Mouse (Mus musculus): ENCODE results near the gene Tinf2. TPM values are rescaled to one million over a fixed set of nuclear protein-coding genes. Genes with fewer than 3 reads are reported as not detected.

Tinf2 gene
- polyA plus RNA-seq, 1 experiment from 2014 or later, result 28.0 TPM

DNA sequence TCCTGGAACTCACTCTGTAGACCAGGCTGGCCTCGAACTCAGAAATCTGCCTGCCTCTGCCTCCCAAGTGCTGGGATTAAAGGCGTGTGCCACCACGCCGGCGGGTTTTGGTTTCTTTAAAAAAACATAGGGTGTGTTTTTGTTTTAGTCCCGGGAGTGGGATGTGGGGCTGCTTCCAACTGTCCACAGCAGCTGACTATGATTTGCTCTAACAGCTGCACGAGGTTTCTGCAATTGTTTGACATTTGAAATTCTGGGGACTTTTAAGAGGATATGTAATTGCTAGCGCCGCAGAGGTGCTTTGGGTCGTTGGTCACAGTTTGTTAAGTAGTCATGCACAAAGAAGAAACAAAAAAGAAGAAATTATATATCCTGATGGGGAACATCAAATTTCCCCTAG lies 7.8 kb upstream of the Tinf2 start:
- H3K36me3 ChIP-seq, result no peaks in the 10 kb centered on the region
- H3K27ac ChIP-seq, result no peak overlapping the region
- H3K9ac ChIP-seq, result no peak overlapping the region
- H3K9me3 ChIP-seq, result no peaks in the 10 kb centered on the region
- H3K4me2 ChIP-seq, result no peak overlapping the region
- no peak for ATAC-seq (ENCODE audit: low FRiP score)
- H3K4me1 ChIP-seq (replicated peaks), result no peaks in the 10 kb centered on the region
- no peak overlapping the region for H3K4me3 ChIP-seq
- WGBS, result 79% methylated on average over 10 of the region's 10 CpGs
- H3K27me3 ChIP-seq, result peaks cover 4% of the 10 kb centered on the region; the same call in 1 of the 2 replicates

- Histone ChIP-seq H3K4me3 (peak overlapping the region; percentile 73), H3K27ac (0 out of 2 replicates have a peak overlapping the region, but pooled peaks have one; percentile 74), H3K36me3 (peaks cover 31% of the 10 kb centered on the region), H3K27me3 (peaks cover 4% of the 10 kb centered on the region; the same call in 1 of the 2 replicates), H3K9ac (peak overlapping the region; percentile 63), H3K9me3 (no peaks in the 10 kb centered on the region), H3K4me1 (replicated peaks) (peaks cover 13% of the 10 kb centered on the region), H3K4me2 (peak overlapping the region; percentile 78)
- 16% methylated on average over 3 of the region's 3 CpGs for WGBS
- no peak; the same call in 1 of the 2 replicates for ATAC-seq (ENCODE audit: low FRiP score)
These were observed 486 bp upstream of the Tinf2 start for GRCm38 (mm10) chr14:55682118-55682493.

DNA sequence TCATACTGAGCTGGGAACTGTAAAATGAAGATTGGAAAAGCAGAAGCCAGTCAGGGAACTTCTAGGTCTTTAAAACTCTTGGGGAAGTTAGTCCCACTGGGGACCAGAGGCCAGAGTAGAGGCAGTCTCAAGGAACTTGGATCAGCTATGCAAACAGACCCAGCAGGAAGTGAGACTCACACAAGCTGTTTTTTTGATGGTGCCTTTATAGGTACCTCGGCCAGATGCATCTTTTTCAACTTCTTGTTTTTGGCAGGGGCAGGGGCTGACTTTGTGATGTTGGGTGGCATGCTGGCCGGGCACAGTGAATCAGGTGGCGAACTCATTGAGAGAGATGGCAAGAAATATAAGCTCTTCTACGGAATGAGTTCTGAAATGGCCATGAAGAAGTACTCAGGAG lies 4.0 kb downstream of the Tinf2 start:
- H3K27ac ChIP-seq, result no peak overlapping the region
- WGBS, result 86% methylated on average over 4 of the region's 4 CpGs
- peaks cover 17% of the 10 kb centered on the region for H3K4me1 ChIP-seq (replicated peaks)
- no peaks in the 10 kb centered on the region for H3K9me3 ChIP-seq
- no peak overlapping the region for H3K9ac ChIP-seq
- ATAC-seq (ENCODE audit: low FRiP score), result no peak
- H3K36me3 ChIP-seq, result peaks cover 50% of the 10 kb centered on the region
- H3K4me3 ChIP-seq, result no peak overlapping the region
- no peaks in the 10 kb centered on the region for H3K27me3 ChIP-seq
- no peak overlapping the region for H3K4me2 ChIP-seq

- peak overlapping the region; percentile 93 for H3K27ac ChIP-seq
- H3K27me3 ChIP-seq, result no peaks in the 10 kb centered on the region
- peak overlapping the region; percentile 70 for H3K9ac ChIP-seq
- H3K4me1 ChIP-seq (replicated peaks), result peaks cover 37% of the 10 kb centered on the region
- 87% methylated on average over 7 of the region's 7 CpGs for WGBS
- no peak for ATAC-seq (ENCODE audit: low FRiP score)
- peaks cover 33% of the 10 kb centered on the region for H3K36me3 ChIP-seq
- H3K9me3 ChIP-seq, result no peaks in the 10 kb centered on the region
- H3K4me2 ChIP-seq, result peak overlapping the region; percentile 97
- peak overlapping the region; percentile 62 for H3K4me3 ChIP-seq
These were observed 8.9 kb downstream of the Tinf2 start for GRCm38 (mm10) chr14:55672741-55673060.

DNA sequence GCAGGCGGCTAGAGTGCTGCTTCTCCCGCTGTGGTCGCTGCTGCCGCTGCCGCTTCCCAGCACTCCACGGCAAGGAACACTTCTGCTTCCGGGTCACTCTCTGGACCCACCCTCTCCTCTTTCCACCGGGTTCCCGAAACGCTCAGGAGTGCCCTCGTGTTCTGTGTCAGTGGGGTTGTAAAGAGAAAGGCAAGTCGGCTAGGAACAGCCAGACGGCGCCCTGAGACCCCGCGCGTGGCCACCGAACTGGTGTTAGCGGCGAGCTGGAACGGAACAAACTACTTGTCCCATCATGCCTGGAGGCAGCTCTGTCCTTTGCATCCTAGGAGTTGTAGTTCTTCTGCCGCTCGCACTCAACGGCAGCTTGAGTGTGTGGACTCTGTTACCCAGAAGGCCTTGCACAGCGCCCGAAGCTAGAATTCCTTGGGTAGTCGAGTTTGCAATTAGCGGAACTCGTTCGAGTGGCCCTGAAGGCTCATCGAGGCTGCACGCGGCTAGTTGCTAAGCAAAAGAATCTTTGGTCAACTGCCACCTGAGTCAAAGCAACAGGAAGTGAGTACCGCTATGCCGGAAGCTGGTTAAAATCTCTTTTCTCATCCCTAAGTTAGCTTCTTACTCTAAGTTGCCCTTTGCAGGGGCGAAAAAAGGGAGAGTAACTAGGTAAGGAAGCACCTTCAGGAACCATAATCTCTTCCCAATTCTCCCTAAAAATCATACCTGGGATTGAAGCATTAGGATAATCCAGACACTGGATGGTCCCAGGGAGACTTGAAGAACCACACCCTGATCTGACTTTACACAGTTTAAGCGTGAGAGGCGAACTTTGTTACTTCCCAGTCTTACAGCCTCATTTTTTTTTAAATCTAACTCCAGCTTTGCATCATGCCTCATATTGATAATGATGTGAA lies 9.5 kb downstream of the Tinf2 start, which contains the start of the genes Gmpr2 and Nedd8:
Gene Gmpr2 (plus strand): TSS at position 109 of the 908 bp plus-strand sequence.
Gene Nedd8 (minus strand): TSS at position 292 of the 908 bp plus-strand sequence.
- WGBS, result under 1% methylated on average over 38 of the region's 38 CpGs
- H3K27ac ChIP-seq, result peak within 1 kb of the TSS; percentile 93
- no peaks in the 10 kb centered on the region for H3K27me3 ChIP-seq
- peaks cover 37% of the 10 kb centered on the region for H3K4me1 ChIP-seq (replicated peaks)
- H3K9ac ChIP-seq, result peak within 1 kb of the TSS; percentile 86
- peak within 1 kb of the TSS; percentile 62 for H3K4me3 ChIP-seq
- H3K36me3 ChIP-seq, result peaks cover 27% of the 10 kb centered on the region
- H3K4me2 ChIP-seq, result peak within 1 kb of the TSS; percentile 97
- ATAC-seq (ENCODE audit: low FRiP score), result peak; percentile 99
- no peaks in the 10 kb centered on the region for H3K9me3 ChIP-seq

DNA sequence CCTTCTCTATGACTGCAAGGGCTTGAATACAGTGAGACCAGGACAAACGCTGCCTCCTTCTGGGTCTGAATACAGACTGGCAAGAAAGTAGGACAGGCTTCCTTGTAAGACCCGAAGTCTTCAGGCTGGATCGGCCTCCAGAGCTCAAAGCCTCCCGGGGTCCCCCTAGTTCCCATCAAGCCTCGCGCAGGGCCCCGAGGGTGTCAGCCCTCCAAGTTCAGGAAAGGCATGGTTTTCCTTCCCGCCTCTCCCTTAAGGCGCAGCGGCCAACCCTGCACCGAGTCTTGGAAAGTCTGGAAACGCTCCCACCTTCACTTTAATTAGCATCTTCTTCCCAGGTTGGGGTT lies 10.2 kb downstream of the Tinf2 start:
- H3K4me1 ChIP-seq (replicated peaks), result peaks cover 37% of the 10 kb centered on the region
- WGBS, result 0% methylated on average over 12 of the region's 12 CpGs
- H3K27ac ChIP-seq, result peak overlapping the region; percentile 93
- no peaks in the 10 kb centered on the region for H3K9me3 ChIP-seq
- peaks cover 20% of the 10 kb centered on the region for H3K36me3 ChIP-seq
- peak overlapping the region; percentile 62 for H3K4me3 ChIP-seq
- peak overlapping the region; percentile 86 for H3K9ac ChIP-seq
- peak overlapping the region; percentile 97 for H3K4me2 ChIP-seq
- ATAC-seq (ENCODE audit: low FRiP score), result peak; percentile 72
- H3K27me3 ChIP-seq, result no peaks in the 10 kb centered on the region

GRCm38 (mm10) chr14:55660636-55661035 lies 21.0 kb downstream of the Tinf2 start:
- peaks cover 33% of the 10 kb centered on the region for H3K36me3 ChIP-seq
- 48% methylated on average over 2 of the region's 2 CpGs for whole genome bisulfite sequencing
- H3K27me3 ChIP-seq, result no peaks in the 10 kb centered on the region
- peak overlapping the region; percentile 69 for H3K4me3 ChIP-seq
- H3K27ac ChIP-seq, result no peak overlapping the region; the same call in 1 of the 2 replicates
- 0 out of 2 replicates have a peak overlapping the region, but pooled peaks have one; percentile 81 for H3K9ac ChIP-seq
- peaks cover 15% of the 10 kb centered on the region for H3K4me1 ChIP-seq (replicated peaks)
- H3K4me2 ChIP-seq, result peak overlapping the region; percentile 64
- H3K9me3 ChIP-seq, result no peaks in the 10 kb centered on the region
- ATAC-seq (ENCODE audit: low FRiP score), result peak; percentile 50

- H3K9ac ChIP-seq, result peak within 1 kb of the TSS; percentile 81
- H3K4me2 ChIP-seq, result peak within 1 kb of the TSS; percentile 64
- H3K27ac ChIP-seq, result peak within 1 kb of the TSS; percentile 88
- H3K9me3 ChIP-seq, result no peaks in the 10 kb centered on the region
- no peaks in the 10 kb centered on the region for H3K27me3 ChIP-seq
- peaks cover 31% of the 10 kb centered on the region for H3K36me3 ChIP-seq
- peak within 1 kb of the TSS; percentile 69 for H3K4me3 ChIP-seq
- peak; percentile 96 for ATAC-seq (ENCODE audit: low FRiP score)
- under 1% methylated on average over 39 of the region's 39 CpGs for WGBS
- H3K4me1 ChIP-seq (replicated peaks), result peaks cover 15% of the 10 kb centered on the region
These were observed 21.6 kb downstream of the Tinf2 start, which contains the start of gene Mdp1 for GRCm38 (mm10) chr14:55659960-55660573. Mdp1 (minus strand) TSS chr14:55660508.

DNA sequence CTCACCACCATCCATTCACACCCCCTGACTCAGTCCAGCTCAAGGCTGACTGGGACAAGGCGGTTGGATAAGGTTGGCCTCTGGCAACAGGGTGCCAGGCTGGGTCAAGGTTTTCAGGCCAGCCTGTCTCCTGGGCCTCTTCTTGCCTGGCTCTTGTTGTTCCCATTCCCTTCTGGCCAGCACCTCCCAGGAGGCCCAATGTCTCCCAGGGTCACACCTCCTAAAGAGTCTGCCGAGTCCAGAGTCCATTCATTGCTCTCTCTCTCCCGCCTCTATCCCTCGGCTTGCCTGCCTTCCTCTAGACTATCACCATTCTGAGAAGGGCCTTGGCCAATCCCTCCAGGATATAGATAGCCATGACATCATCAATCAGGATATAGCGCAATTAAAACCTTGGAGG lies 23.6 kb downstream of the Tinf2 start:
- Histone ChIP-seq H3K9ac (no peak overlapping the region), H3K36me3 (peaks cover 26% of the 10 kb centered on the region), H3K4me1 (replicated peaks) (peaks cover 15% of the 10 kb centered on the region), H3K27me3 (no peaks in the 10 kb centered on the region), H3K4me3 (no peak overlapping the region), H3K9me3 (no peaks in the 10 kb centered on the region), H3K4me2 (no peak overlapping the region), H3K27ac (no peak overlapping the region)
- no peak for ATAC-seq (ENCODE audit: low FRiP score)
- WGBS, result 88% methylated on average over 5 of the region's 5 CpGs

- 88% methylated on average over 3 of the region's 3 CpGs for WGBS
- Histone ChIP-seq H3K9ac (no peak overlapping the region), H3K36me3 (peaks cover 18% of the 10 kb centered on the region), H3K4me1 (replicated peaks) (peaks cover 15% of the 10 kb centered on the region), H3K27me3 (no peaks in the 10 kb centered on the region), H3K4me3 (no peak overlapping the region), H3K9me3 (no peaks in the 10 kb centered on the region), H3K27ac (no peak overlapping the region), H3K4me2 (no peak overlapping the region)
- ATAC-seq (ENCODE audit: low FRiP score), result no peak
These were observed 24.7 kb downstream of the Tinf2 start for GRCm38 (mm10) chr14:55656935-55657334.

- no peaks in the 10 kb centered on the region for H3K4me1 ChIP-seq (replicated peaks)
- no peaks in the 10 kb centered on the region for H3K27me3 ChIP-seq
- H3K4me3 ChIP-seq, result no peak overlapping the region
- 92% methylated on average over 7 of the region's 7 CpGs for WGBS
- peaks cover 2% of the 10 kb centered on the region; the same call in 1 of the 2 replicates for H3K36me3 ChIP-seq
- no peak overlapping the region for H3K27ac ChIP-seq
- H3K9me3 ChIP-seq, result no peaks in the 10 kb centered on the region
- no peak overlapping the region for H3K4me2 ChIP-seq
- ATAC-seq (ENCODE audit: low FRiP score), result no peak
- no peak overlapping the region for H3K9ac ChIP-seq
These were observed 30.1 kb downstream of the Tinf2 start for GRCm38 (mm10) chr14:55651528-55651927.

- H3K4me1 ChIP-seq (replicated peaks), result peaks cover 5% of the 10 kb centered on the region
- no peak within 1 kb of the TSS for H3K27ac ChIP-seq
- no peaks in the 10 kb centered on the region for H3K9me3 ChIP-seq
- ATAC-seq (ENCODE audit: low FRiP score), result no peak
- H3K4me2 ChIP-seq, result no peak within 1 kb of the TSS
- no peak within 1 kb of the TSS for H3K4me3 ChIP-seq
- H3K36me3 ChIP-seq, result peaks cover 5% of the 10 kb centered on the region; the same call in 1 of the 2 replicates
- H3K27me3 ChIP-seq, result no peaks in the 10 kb centered on the region
- WGBS, result 95% methylated on average over 2 of the region's 2 CpGs
- no peak within 1 kb of the TSS for H3K9ac ChIP-seq
These were observed 31.7 kb downstream of the Tinf2 start, which contains the start of gene Tssk4 for GRCm38 (mm10) chr14:55649884-55650283. Tssk4 (plus strand) TSS chr14:55650184.
